Mouse (Mus musculus) left cerebral cortex, adult 9 months (tissue): Measurements from ENCODE around the gene Kcnab2.

ENCODE experiments used
- DNase-seq, 2 experiments: peaks; one replicate each; pipeline ENCODE4 v3.0.0; 2022; ENCODE audit warnings: low spot score in 2 of 2

Gene Kcnab2

DNA sequence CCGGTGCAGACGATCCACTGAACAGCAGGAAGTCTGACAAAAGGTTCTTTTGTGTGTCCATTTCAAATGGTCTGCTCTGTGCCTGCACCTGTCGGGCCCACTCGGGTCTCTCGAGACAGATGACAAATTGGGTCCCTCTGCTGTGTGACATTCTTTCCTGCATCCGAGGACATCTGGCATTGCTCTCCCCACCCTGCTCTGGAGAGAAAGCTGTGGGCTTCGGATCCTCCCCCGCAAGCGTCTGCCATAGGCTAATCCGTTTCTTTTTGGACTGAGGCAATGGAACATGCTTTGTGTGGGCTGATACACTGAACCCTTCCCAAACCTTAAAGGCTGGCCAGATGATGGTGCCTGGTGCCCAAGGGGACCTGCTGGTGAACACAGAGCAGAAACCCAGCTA lies 24.6 kb downstream of the Kcnab2 start:
- peak; percentile 78 to 93 for DNase-seq

DNA sequence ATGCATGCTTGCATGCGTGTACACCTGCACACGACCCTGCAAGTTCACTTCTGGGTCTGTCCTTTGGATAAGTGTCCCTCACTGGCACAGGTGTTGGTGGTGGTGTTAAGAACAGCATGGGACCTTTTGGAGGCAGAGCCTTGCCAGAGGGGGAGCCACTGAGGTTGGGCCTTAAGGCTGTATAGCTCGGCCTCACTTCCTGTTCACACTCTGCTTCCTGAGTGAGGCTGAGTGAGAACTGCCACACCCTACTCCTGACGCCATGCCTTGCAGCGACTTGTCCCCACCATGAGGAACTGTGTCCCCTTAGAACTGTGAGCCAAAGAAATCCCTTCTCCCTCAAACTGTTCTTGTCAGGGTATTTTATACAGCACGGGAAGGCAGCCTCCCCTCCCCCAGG lies 26.3 kb downstream of the Kcnab2 start:
- no peak for DNase-seq

GRCm38 (mm10) chr4:152448666-152449018 lies 29.0 kb downstream of the Kcnab2 start:
- DNase-seq: no peak

DNA sequence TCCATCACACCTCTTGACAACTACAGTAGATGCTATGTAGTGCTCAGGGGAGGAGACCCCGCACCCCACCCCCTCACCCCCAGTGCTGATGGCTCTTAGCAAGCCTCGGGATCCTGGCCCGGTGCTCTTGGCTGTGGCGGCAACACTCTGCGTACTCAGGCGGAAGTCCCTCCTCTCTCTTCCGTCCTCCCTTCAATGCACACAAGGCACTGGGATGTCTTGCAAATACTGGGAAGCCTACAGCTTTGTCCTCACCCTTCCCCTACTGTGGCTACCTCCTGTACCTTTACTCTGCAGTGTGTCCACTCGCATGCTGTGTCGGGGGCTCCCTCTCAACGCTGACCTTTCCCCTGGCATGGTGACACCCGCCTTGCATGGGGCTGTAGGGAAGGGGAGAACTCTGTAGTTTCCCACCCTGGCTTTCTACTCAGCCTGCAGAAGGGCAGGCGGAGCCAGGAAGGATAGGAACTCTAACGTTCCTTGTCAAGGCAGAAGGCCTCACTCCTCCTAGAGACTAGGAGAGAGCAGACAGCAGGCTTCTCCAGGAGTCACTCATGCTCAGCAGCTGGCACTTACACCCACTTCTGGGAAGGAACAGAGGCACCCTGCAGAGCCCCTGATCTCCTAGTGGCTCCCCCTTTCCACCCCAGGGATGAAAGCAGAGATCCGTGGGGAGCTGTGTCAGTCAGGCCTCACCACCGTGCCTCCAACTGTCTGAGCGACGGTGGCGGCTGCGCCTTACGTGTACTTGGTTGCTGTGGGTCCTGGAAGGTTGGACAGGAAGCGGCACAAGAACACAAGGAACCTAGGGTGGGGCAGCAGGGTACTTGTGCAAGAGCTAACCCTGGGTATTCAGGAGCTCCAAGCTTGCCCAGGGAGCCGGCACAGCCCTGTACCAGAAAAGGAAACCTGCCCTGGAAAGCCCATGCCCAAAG lies 29.7 kb downstream of the Kcnab2 start:
- DNase-seq: peak in 1 of 2 experiments; percentile 44

GRCm38 (mm10) chr4:152446178-152446577 lies 31.5 kb downstream of the Kcnab2 start:
- DNase-seq: no peak

GRCm38 (mm10) chr4:152441536-152441935 lies 36.1 kb downstream of the Kcnab2 start:
- DNase-seq: no peak

GRCm38 (mm10) chr4:152440882-152441281 lies 36.8 kb downstream of the Kcnab2 start:
- no peak for DNase-seq

DNA sequence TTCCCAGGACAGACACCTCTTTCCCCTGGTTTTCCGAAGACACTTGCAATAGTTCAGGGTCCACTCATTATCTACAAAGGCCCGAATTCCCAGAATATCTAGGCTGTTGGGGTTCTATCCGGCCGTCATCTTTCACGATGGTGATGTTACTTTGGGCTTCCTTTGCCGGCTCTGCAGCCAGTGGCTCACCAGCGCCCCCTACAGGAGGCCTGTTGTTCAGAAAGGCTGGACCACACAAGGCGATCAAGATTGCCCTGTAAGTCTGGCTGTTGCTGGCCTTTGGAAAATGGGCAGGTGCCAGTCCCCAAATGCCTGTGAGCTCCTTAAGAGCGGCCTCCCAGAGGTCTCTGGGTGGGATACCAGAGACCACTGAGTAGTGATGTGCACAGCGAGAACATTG lies 42.4 kb downstream of the Kcnab2 start:
- peak in 1 of 2 experiments; percentile 80 for DNase-seq

- DNase-seq: peak; percentile 61 to 91
Observed at GRCm38 (mm10) chr4:152434836-152435235, 42.8 kb downstream of the Kcnab2 start.

DNA sequence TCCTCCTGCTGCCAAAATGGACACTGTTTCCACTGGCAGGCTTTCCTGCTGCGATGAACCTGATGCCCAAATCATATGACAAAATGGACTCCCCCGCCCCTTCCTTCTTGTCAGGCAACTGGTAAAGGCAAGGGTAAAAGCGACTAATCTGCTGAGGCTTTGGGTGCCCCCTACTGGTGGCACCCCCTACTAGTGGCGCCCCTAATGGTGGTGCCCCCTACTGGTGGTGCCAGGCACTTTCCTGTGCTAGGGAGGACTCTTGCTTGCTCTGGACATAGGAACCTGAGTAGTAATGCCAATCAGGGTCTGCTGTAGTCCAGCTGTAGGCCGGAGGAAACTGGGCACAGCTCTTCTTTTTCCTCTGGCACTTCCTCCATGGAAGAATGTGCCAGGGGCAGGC lies 45.4 kb downstream of the Kcnab2 start:
- peak in 1 of 2 experiments; percentile 71 for DNase-seq

DNA sequence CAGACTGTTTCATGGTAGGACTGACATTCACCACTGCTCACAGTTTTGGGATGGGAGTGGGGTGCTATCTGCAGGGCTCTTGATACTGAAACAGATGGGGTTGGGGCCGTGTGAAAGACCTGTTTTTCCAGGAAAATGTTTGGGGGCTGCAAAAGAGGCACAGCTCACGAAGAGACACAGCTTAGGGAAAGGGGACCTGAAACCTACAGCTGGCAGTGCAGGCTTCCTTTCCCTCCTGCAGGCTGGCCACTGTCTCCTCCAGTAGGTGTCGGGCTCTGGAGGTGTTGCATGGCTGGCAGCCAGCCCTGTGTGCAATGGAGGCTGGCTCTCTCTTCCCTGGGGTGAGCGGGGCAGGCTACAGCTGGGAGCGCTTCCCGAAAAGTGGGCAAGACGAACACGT lies 49.4 kb downstream of the Kcnab2 start:
- DNase-seq: peak in 1 of 2 experiments; percentile 49

DNA sequence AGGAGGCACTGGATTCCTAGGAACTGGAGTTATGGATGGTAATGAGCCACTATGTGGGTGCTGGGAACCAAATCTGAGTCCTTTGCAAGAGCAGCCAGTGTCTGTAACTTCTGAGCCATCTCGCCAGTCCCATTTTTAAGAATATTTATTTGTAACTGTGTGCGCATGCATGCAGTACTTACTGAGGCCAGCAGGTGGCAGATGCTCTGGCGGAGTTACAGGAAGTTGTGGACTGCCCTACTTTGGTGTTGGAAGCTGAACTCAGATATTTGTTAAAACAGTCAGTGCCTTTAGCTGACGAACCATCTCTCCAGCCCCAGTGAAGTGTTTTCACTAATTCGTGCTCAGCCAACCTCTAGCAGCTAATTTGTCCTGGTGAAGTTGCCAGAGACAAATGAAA lies 52.7 kb downstream of the Kcnab2 start:
- no peak for DNase-seq

DNA sequence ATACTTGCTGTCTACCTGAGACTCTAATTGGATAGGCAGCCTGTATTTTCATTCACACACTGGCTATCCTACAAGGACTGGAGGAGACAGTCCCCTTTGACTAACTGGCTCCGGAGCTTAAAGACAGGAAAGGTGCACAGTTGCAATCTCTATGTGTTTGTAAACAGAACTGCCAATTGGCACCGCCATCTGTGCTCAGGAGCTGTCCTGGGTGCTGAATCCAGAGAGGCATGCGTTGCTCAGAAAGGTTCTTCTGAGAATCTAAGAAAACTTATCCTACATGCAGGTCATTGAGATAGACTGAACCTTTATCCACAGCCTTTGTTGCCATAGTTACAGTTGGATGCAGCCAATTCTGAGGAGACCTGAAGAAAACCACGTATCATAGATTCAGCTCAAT lies 53.3 kb downstream of the Kcnab2 start:
- no peak for DNase-seq

DNA sequence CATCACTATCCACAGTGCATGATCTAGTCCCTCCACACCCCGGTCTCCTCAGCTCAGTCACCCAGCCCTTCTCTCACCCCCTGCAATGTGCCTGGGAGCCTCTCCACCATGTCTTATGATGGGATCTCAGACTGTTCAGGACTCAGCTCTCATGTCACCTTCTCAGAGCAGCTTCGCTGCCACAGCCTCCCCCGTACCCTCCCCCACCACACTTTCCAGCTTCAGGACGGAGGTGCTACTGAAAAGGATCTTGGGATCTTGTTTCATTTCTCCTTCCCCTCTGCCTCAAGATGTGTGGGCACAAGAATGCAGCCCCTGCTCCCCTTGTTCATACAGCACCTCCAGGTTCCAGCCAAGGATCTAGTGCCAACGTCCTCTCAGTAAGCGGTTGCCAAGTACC lies 54.1 kb downstream of the Kcnab2 start:
- DNase-seq: no peak

GRCm38 (mm10) chr4:152418229-152419060 lies 59.2 kb downstream of the Kcnab2 start:
- no peak for DNase-seq

GRCm38 (mm10) chr4:152412524-152413080 lies 65.1 kb downstream of the Kcnab2 start:
- DNase-seq: no peak

- DNase-seq: no peak
Observed at GRCm38 (mm10) chr4:152410961-152411360, 66.7 kb downstream of the Kcnab2 start.

- DNase-seq: no peak
Observed at GRCm38 (mm10) chr4:152406531-152406930, 71.1 kb downstream of the Kcnab2 start.

- DNase-seq: peak in 1 of 2 experiments; percentile 37
Observed at GRCm38 (mm10) chr4:152405671-152406201, 71.9 kb downstream of the Kcnab2 start.

DNA sequence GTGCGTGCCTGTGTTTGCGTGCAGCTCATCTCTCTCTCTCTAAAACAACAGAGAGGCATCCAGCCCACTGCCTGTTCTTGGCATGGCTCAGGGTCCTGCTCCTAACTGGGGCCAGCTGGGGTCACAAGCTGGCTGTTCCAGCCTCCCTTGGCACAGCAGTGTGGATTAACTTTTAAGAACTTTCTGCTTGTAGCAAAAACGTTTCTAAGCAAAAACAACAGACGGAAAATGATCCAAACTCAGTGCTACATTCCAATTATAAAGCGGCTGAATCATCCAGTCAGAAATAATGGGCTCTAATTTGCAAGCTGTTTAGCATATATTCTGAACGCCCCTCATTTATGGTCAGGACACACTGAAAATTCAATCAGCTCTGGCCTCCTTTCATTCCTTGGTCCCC lies 72.5 kb downstream of the Kcnab2 start:
- DNase-seq: peak in 1 of 2 experiments; percentile 47

GRCm38 (mm10) chr4:152398926-152399325 lies 78.7 kb downstream of the Kcnab2 start:
- no peak for DNase-seq

DNA sequence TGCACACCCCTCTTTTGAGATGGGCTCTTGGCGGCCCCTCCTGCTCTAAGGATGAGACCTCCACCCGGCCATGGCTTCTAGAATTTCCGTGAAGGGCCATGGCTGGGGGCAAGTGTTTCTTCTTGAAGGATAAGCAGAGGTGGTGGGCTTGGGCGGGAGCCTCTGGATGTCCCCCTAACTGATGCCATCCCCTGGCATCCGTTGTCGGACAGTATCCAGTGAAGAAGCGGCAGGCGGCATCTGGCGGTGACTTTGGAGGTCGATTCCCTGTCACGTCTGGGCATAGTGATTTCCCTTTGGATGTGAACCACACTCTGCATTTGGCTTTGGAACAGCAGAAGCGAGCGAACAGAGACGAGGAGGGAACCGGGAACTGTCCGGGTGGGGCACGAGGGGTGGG lies 85.0 kb downstream of the Kcnab2 start:
- DNase-seq: no peak
